Mouse (Mus musculus) intestine, embryonic 14.5 days (tissue): ENCODE data around the gene Mcu. TPM values are rescaled to one million over a fixed set of nuclear protein-coding genes. Genes with fewer than 3 reads are reported as not detected.

Experiments
- ATAC-seq: fragments of 200-750 bp; cut with Nextera tagmentation; replicated peaks from 2 replicates; pipeline ENCODE4 v1.8.0; 2017; ENCODE audit warnings: low read depth, moderate number of reproducible peaks, moderate TSS enrichment, moderate library complexity; ENCODE audit not compliant: low FRiP score, low TSS enrichment
- DNase-seq: peaks from one replicate; pipeline ENCODE4 v3.0.0-alpha.2; 2018; ENCODE audit warnings: low spot score
- H3K27ac ChIP-seq: fragments of 300-500 bp; sonication (generic); 2 replicates; pipeline ENCODE4 v1.5.1; 2014; ENCODE audit warnings: low read depth, mild to moderate bottlenecking, control low read depth
- H3K27me3 ChIP-seq: fragments of 300-500 bp; sonication (generic); replicated peaks from 2 replicates; pipeline ENCODE4 v1.6.1; 2014; ENCODE audit warnings: low read length, control low read depth; ENCODE audit not compliant: control insufficient read depth, insufficient read depth
- H3K36me3 ChIP-seq: fragments of 300-500 bp; sonication (generic); 2 replicates; pipeline ENCODE4 v1.6.1; 2014; ENCODE audit warnings: low read length, control low read depth; ENCODE audit not compliant: control insufficient read depth, insufficient read depth
- H3K4me1 ChIP-seq: fragments of 300-500 bp; sonication (generic); replicated peaks from 2 replicates; pipeline ENCODE4 v1.6.1; 2014; ENCODE audit warnings: low read length, control low read depth, mixed read lengths; ENCODE audit not compliant: control insufficient read depth, insufficient read depth
- H3K4me2 ChIP-seq: fragments of 300-500 bp; sonication (generic); 2 replicates; pipeline ENCODE4 v1.6.1; 2014; ENCODE audit warnings: low read length
- H3K4me3 ChIP-seq: fragments of 300-500 bp; sonication (generic); 2 replicates; pipeline ENCODE4 v1.5.1; 2014; ENCODE audit warnings: low read depth, low read length, control low read depth, mixed read lengths
- H3K9ac ChIP-seq: fragments of 300-500 bp; sonication (generic); 2 replicates; pipeline ENCODE4 v1.6.1; 2014; ENCODE audit warnings: mild to moderate bottlenecking, low read length
- H3K9me3 ChIP-seq: fragments of 300-500 bp; sonication (generic); 2 replicates; pipeline ENCODE4 v1.6.1; 2016; ENCODE audit warnings: low read length, control low read depth; ENCODE audit not compliant: control insufficient read depth
- WGBS: fragments of 180-500 bp; shearing (Covaris S2); extraction: QIAGEN DNeasy Blood & Tissue Kit; methylation state at CpG from one replicate; pipeline ENCODE4 v1.1.7; 2014; 5-methylcytosine and 5-hydroxymethylcytosine counted together
- polyA plus RNA-seq: library from polyadenylated mRNA; unstranded; fragments of >200 nt; fragmentation: Nextera tagmentation; extraction: Ambion mirVana; gene quantifications from 2 replicates; pipeline ENCODE4 v1.2.1, GENCODE M21; 2014

Gene Mcu
- polyA plus RNA-seq, 1 experiment from 2014 or later: 60.2 TPM

DNA sequence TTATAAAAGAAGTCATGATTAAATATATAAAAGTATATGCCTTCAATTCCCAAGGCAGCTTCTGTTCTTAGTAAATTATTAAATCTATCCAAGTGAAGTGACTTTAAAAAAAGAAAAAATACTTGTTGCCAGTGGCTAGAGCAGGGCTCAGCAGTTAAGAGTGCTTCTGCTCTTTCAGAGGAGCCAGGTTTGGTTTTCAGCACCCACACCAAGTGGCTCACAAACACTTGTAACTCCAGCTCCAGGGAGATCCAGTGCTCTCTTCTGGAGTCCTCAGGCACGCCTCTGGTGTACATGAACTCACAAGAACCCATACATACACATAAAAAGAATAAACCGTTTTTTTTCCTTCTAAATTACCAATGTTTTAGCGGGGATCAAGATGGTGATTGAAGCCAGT, 116.3 kb downstream of the Mcu start:
- no peak overlapping the region for H3K4me3 ChIP-seq
- peaks cover 16% of the 10 kb centered on the region; the same call in 1 of the 2 replicates for H3K4me1 ChIP-seq
- DNase-seq: no peak
- H3K4me2 ChIP-seq: no peak overlapping the region
- no peak overlapping the region for H3K27ac ChIP-seq
- H3K9me3 ChIP-seq: no peaks in the 10 kb centered on the region
- H3K27me3 ChIP-seq: no peaks in the 10 kb centered on the region
- ATAC-seq: no peak
- no peaks in the 10 kb centered on the region for H3K36me3 ChIP-seq
- WGBS: 77% methylated on average over 3 of the region's 3 CpGs
- H3K9ac ChIP-seq: no peak overlapping the region

GRCm38 (mm10) chr10:59497019-59497418, 119.5 kb downstream of the Mcu start:
- Histone ChIP-seq H3K27ac (no peak overlapping the region), H3K36me3 (no peaks in the 10 kb centered on the region), H3K4me1 (0 out of 2 replicates have a peak, but pooled peaks cover under 1% of the 10 kb centered on the region), H3K9ac (no peak overlapping the region), H3K9me3 (peaks cover 5% of the 10 kb centered on the region; the same call in 1 of the 2 replicates), H3K27me3 (no peaks in the 10 kb centered on the region), H3K4me2 (no peak overlapping the region), H3K4me3 (no peak overlapping the region)
- WGBS: 91% methylated on average over 11 of the region's 11 CpGs
- DNase-seq: no peak
- no peak for ATAC-seq

- Histone ChIP-seq H3K4me2 (no peak overlapping the region), H3K36me3 (no peaks in the 10 kb centered on the region), H3K4me1 (no peaks in the 10 kb centered on the region), H3K4me3 (no peak overlapping the region), H3K27ac (no peak overlapping the region), H3K27me3 (no peaks in the 10 kb centered on the region), H3K9ac (no peak overlapping the region), H3K9me3 (peaks cover 13% of the 10 kb centered on the region)
- ATAC-seq: no peak
- WGBS: 66% methylated on average over 8 of the region's 8 CpGs
- DNase-seq: no peak
Measured at GRCm38 (mm10) chr10:59494917-59495316, 121.6 kb downstream of the Mcu start.

GRCm38 (mm10) chr10:59494044-59494443, 122.4 kb downstream of the Mcu start:
- ATAC-seq (no peak), DNase-seq (no peak)
- H3K27me3 ChIP-seq: no peaks in the 10 kb centered on the region
- H3K36me3 ChIP-seq: peaks cover 1% of the 10 kb centered on the region
- no peak overlapping the region for H3K4me3 ChIP-seq
- no peak overlapping the region for H3K4me2 ChIP-seq
- 46% methylated on average over 2 of the region's 2 CpGs for WGBS
- peaks cover 13% of the 10 kb centered on the region for H3K9me3 ChIP-seq
- H3K9ac ChIP-seq: no peak overlapping the region
- no peak overlapping the region for H3K27ac ChIP-seq
- no peaks in the 10 kb centered on the region for H3K4me1 ChIP-seq

GRCm38 (mm10) chr10:59490920-59491319, 125.6 kb downstream of the Mcu start:
- H3K9ac ChIP-seq: no peak overlapping the region
- DNase-seq (no peak), ATAC-seq (no peak)
- no peak overlapping the region for H3K27ac ChIP-seq
- WGBS: 85% methylated on average over 8 of the region's 8 CpGs
- H3K27me3 ChIP-seq: no peaks in the 10 kb centered on the region
- peaks cover 8% of the 10 kb centered on the region for H3K36me3 ChIP-seq
- no peak overlapping the region for H3K4me3 ChIP-seq
- H3K4me2 ChIP-seq: no peak overlapping the region
- peaks cover 15% of the 10 kb centered on the region for H3K9me3 ChIP-seq
- no peaks in the 10 kb centered on the region for H3K4me1 ChIP-seq

GRCm38 (mm10) chr10:59489411-59489810, 127.1 kb downstream of the Mcu start:
- peaks cover 15% of the 10 kb centered on the region for H3K9me3 ChIP-seq
- H3K4me2 ChIP-seq: no peak overlapping the region
- no peaks in the 10 kb centered on the region for H3K27me3 ChIP-seq
- 79% methylated on average over 1 of the region's 1 CpGs for WGBS
- H3K4me1 ChIP-seq: no peaks in the 10 kb centered on the region
- DNase-seq: no peak
- no peak overlapping the region for H3K4me3 ChIP-seq
- H3K9ac ChIP-seq: no peak overlapping the region
- H3K27ac ChIP-seq: no peak overlapping the region
- H3K36me3 ChIP-seq: peaks cover 8% of the 10 kb centered on the region
- no peak for ATAC-seq

- H3K4me3 ChIP-seq: no peak overlapping the region
- no peak overlapping the region for H3K9ac ChIP-seq
- no peak for DNase-seq
- H3K27me3 ChIP-seq: no peaks in the 10 kb centered on the region
- no peak overlapping the region for H3K4me2 ChIP-seq
- no peak overlapping the region for H3K27ac ChIP-seq
- peaks cover 8% of the 10 kb centered on the region for H3K36me3 ChIP-seq
- peaks cover 14% of the 10 kb centered on the region for H3K9me3 ChIP-seq
- H3K4me1 ChIP-seq: no peaks in the 10 kb centered on the region
- no peak for ATAC-seq
- 92% methylated on average over 2 of the region's 2 CpGs for WGBS
Measured at GRCm38 (mm10) chr10:59487351-59487750, 129.1 kb downstream of the Mcu start.

DNA sequence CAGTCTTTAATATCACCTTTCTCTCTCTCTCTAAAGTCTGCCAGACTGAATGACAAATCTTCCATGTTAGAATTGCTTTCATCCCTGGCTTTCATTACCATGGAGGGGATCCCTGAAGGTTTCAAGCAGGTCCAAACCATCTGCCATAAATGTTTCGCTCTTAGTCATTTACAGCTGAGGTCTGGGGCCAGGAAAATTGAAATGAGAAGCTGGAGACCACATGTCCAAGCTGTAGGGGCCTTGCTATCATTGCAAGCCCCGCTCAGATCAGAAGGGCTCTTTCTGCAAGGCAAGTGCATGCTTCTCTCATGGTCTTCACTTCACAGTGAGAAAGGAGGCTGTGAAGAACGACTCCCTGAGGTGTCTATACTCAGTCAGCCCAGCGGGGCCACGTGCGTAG, 132.2 kb downstream of the Mcu start:
- Histone ChIP-seq H3K4me2 (no peak overlapping the region), H3K9ac (no peak overlapping the region), H3K4me1 (no peaks in the 10 kb centered on the region), H3K9me3 (0 out of 2 replicates have a peak, but pooled peaks cover 2% of the 10 kb centered on the region), H3K36me3 (peaks cover 10% of the 10 kb centered on the region), H3K4me3 (no peak overlapping the region), H3K27ac (no peak overlapping the region), H3K27me3 (no peaks in the 10 kb centered on the region)
- 88% methylated on average over 6 of the region's 6 CpGs for WGBS
- ATAC-seq (no peak), DNase-seq (no peak)

GRCm38 (mm10) chr10:59481381-59481780, 135.1 kb downstream of the Mcu start:
- DNase-seq: no peak
- WGBS: 89% methylated on average over 5 of the region's 5 CpGs
- Histone ChIP-seq H3K9me3 (no peaks in the 10 kb centered on the region), H3K36me3 (0 out of 2 replicates have a peak, but pooled peaks cover 4% of the 10 kb centered on the region), H3K27ac (no peak overlapping the region), H3K27me3 (no peaks in the 10 kb centered on the region), H3K4me2 (no peak overlapping the region), H3K9ac (no peak overlapping the region), H3K4me1 (no peaks in the 10 kb centered on the region), H3K4me3 (no peak overlapping the region)
- ATAC-seq: no peak
